Mouse (Mus musculus) CH12.LX (cell line): ENCODE data around the gene Mpdz. TPM values are rescaled to one million over a fixed set of nuclear protein-coding genes. Genes with fewer than 3 reads are reported as not detected.

Experiments used
- DNase-seq: peaks from one replicate; pipeline ENCODE4 v3.0.0-alpha.2; 2013; ENCODE audit errors: extremely low read depth
- H3K27ac ChIP-seq: 2 replicates; pipeline ENCODE4 v1.5.1; 2012; ENCODE audit warnings: low read depth, mild to moderate bottlenecking, control low read depth, moderate library complexity; ENCODE audit not compliant: insufficient read depth
- H3K27me3 ChIP-seq: replicated peaks from 2 replicates; pipeline ENCODE3; 2012; ENCODE audit warnings: inconsistent platforms
- H3K36me3 ChIP-seq, 2 experiments: replicated peaks in 1 of 2; 2 replicates each; pipeline versions ENCODE3 to v1.6.1; 2012; ENCODE audit warnings: inconsistent platforms in 1 of 2, low read length in 1 of 2, mild to moderate bottlenecking in 1 of 2, mixed read lengths in 1 of 2, moderate library complexity in 1 of 2; ENCODE audit not compliant: control insufficient read depth in 1 of 2, insufficient read depth in 1 of 2
- H3K4me1 ChIP-seq, 2 experiments: 2 replicates each; pipeline ENCODE4 v1.6.1; 2012; ENCODE audit warnings: inconsistent platforms in 1 of 2, moderate library complexity in 1 of 2; ENCODE audit not compliant: insufficient read depth in 2 of 2, control insufficient read depth in 1 of 2
- H3K4me2 ChIP-seq: 2 replicates; pipeline ENCODE4 v1.6.1; 2012; ENCODE audit warnings: low read depth, mild to moderate bottlenecking, control low read depth; ENCODE audit not compliant: poor library complexity, insufficient read depth, severe bottlenecking
- H3K4me3 ChIP-seq, 3 experiments: fragments of 150-350 bp in 1 of 3; sonication (generic) in 1 of 3; replicated peaks in 1 of 3; 2 replicates each; pipeline versions ENCODE3 to v1.5.1; 2011 to 2012; ENCODE audit warnings: low read depth in 2 of 3, low read length in 2 of 3, mild to moderate bottlenecking in 2 of 3, moderate library complexity in 2 of 3, control low read depth in 1 of 3, improper control_type of control experiment in 1 of 3, inconsistent platforms in 1 of 3, mixed read lengths in 1 of 3; ENCODE audit not compliant: poor library complexity in 1 of 3
- H3K79me2 ChIP-seq: replicated peaks from 2 replicates; pipeline ENCODE4 v1.6.1; 2012; ENCODE audit warnings: mild to moderate bottlenecking, moderate library complexity; ENCODE audit not compliant: control insufficient read depth, poor library complexity, insufficient read depth, severe bottlenecking; ENCODE audit errors: extremely low read depth
- H3K9ac ChIP-seq: 2 replicates; pipeline ENCODE4 v1.6.1; 2012; ENCODE audit warnings: low read depth, mild to moderate bottlenecking, control low read depth, moderate library complexity; ENCODE audit not compliant: insufficient read depth
- H3K9me3 ChIP-seq: replicated peaks from 2 replicates; pipeline ENCODE3; 2012; ENCODE audit warnings: low read length, inconsistent platforms, mixed read lengths
- BHLHE40 ChIP-seq: IDR thresholded peaks from 2 replicates; pipeline ENCODE4 v1.6.1; 2011; ENCODE audit warnings: mild to moderate bottlenecking, low read depth, low read length, improper control_type of control experiment
- CHD1 ChIP-seq: IDR thresholded peaks from 2 replicates; pipeline ENCODE4 v1.6.1; 2012; ENCODE audit warnings: low read depth, low read length, improper control_type of control experiment, inconsistent platforms
- CHD2 ChIP-seq: IDR thresholded peaks from 2 replicates; pipeline ENCODE4 v1.6.1; 2011; ENCODE audit warnings: low read length, improper control_type of control experiment
- CTCF ChIP-seq, 2 experiments: IDR thresholded peaks in 1 of 2; conservative IDR thresholded peaks in 1 of 2; 2 replicates each; pipeline ENCODE4 v1.5.1; 2011 to 2012; ENCODE audit warnings: low read depth in 2 of 2, low read length in 2 of 2, improper control_type of control experiment in 1 of 2, inconsistent platforms in 1 of 2, mild to moderate bottlenecking in 1 of 2, moderate library complexity in 1 of 2
- E2F4 ChIP-seq: IDR thresholded peaks from 2 replicates; pipeline ENCODE4 v1.6.1; 2011; ENCODE audit warnings: low read depth, low read length, improper control_type of control experiment; ENCODE audit not compliant: insufficient replicate concordance
- GABPA ChIP-seq: IDR thresholded peaks from 2 replicates; pipeline ENCODE4 v1.6.1; 2012; ENCODE audit warnings: low read depth, low read length, improper control_type of control experiment, inconsistent platforms; ENCODE audit not compliant: insufficient replicate concordance
- HCFC1 ChIP-seq: IDR thresholded peaks from 2 replicates; pipeline ENCODE4 v1.6.1; 2012; ENCODE audit warnings: low read depth, mild to moderate bottlenecking, inconsistent platforms, low read length, improper control_type of control experiment
- IRF4 ChIP-seq: IDR thresholded peaks from 2 replicates; pipeline ENCODE4 v1.6.1; 2014; ENCODE audit warnings: low read depth, mild to moderate bottlenecking, inconsistent platforms, low read length, improper control_type of control experiment
- JUN ChIP-seq: IDR thresholded peaks from 2 replicates; pipeline ENCODE4 v1.6.1; 2011; ENCODE audit warnings: low read depth, mild to moderate bottlenecking, low read length, improper control_type of control experiment, moderate library complexity; ENCODE audit not compliant: insufficient read depth
- JUND ChIP-seq: conservative IDR thresholded peaks from 2 replicates; pipeline ENCODE4 v1.6.1; 2011; ENCODE audit warnings: low read depth, low read length, improper control_type of control experiment
- KAT2A ChIP-seq: IDR thresholded peaks from 2 replicates; pipeline ENCODE4 v1.6.1; 2012; ENCODE audit warnings: low read length, improper control_type of control experiment, inconsistent platforms; ENCODE audit not compliant: insufficient replicate concordance
- MAFK ChIP-seq: IDR thresholded peaks from 2 replicates; pipeline ENCODE4 v1.6.1; 2011; ENCODE audit warnings: low read length, improper control_type of control experiment; ENCODE audit not compliant: insufficient replicate concordance
- MAX ChIP-seq: IDR thresholded peaks from 2 replicates; pipeline ENCODE4 v1.6.1; 2011; ENCODE audit warnings: low read length, improper control_type of control experiment
- MEF2A ChIP-seq: IDR thresholded peaks from 2 replicates; pipeline ENCODE4 v1.6.1; 2014; ENCODE audit warnings: low read depth, mild to moderate bottlenecking, inconsistent platforms, low read length, improper control_type of control experiment, borderline replicate concordance
- NELFE ChIP-seq: IDR thresholded peaks from 2 replicates; pipeline ENCODE4 v1.6.1; 2011; ENCODE audit warnings: low read depth, low read length, improper control_type of control experiment
- RAD21 ChIP-seq: IDR thresholded peaks from 2 replicates; pipeline ENCODE4 v1.6.1; 2011; ENCODE audit warnings: low read depth, mild to moderate bottlenecking, low read length, improper control_type of control experiment, moderate library complexity
- SIN3A ChIP-seq: IDR thresholded peaks from 2 replicates; pipeline ENCODE4 v1.6.1; 2012; ENCODE audit warnings: low read length, improper control_type of control experiment, inconsistent platforms
- TBP ChIP-seq: conservative IDR thresholded peaks from 2 replicates; pipeline ENCODE4 v1.6.1; 2011; ENCODE audit warnings: low read depth, low read length, improper control_type of control experiment
- UBTF ChIP-seq: IDR thresholded peaks from 2 replicates; pipeline ENCODE4 v1.6.1; 2012; ENCODE audit warnings: low read depth, mild to moderate bottlenecking, inconsistent platforms, low read length, improper control_type of control experiment, moderate library complexity
- ZC3H11A ChIP-seq: IDR thresholded peaks from 2 replicates; pipeline ENCODE4 v1.6.1; 2012; ENCODE audit warnings: low read depth, mild to moderate bottlenecking, inconsistent platforms, low read length, improper control_type of control experiment
- ZKSCAN1 ChIP-seq: IDR thresholded peaks from 2 replicates; pipeline ENCODE4 v1.6.1; 2012; ENCODE audit warnings: low read depth, inconsistent platforms, low read length, improper control_type of control experiment, borderline replicate concordance
- ZMIZ1 ChIP-seq: IDR thresholded peaks from 2 replicates; pipeline ENCODE4 v1.6.1; 2012; ENCODE audit warnings: low read depth, mild to moderate bottlenecking, inconsistent platforms, low read length, improper control_type of control experiment
- dilution Hi-C: fragments of 300-500 bp; cut with MboI; formaldehyde crosslinking; loops from 2 replicates; pipeline ENCODE4 v1.14.3; 2020; ENCODE audit warnings: low sequenced_read_pairs; ENCODE audit not compliant: extremely low pct_unique_long_range_greater_than_20kb, extremely low pct_ligation_motif_present
- in situ Hi-C: fragments of 300-500 bp; cut with MboI; formaldehyde crosslinking; loops from 3 replicates; pipeline ENCODE4 v1.14.3; 2019; ENCODE audit warnings: low sequenced_read_pairs, low pct_ligation_motif_present, low pct_unique_long_range_greater_than_20kb, mixed read lengths
- polyA plus RNA-seq: library from polyadenylated mRNA; unstranded; fragments of >175 nt; gene quantifications from 2 replicates; pipeline ENCODE4 v1.2.1, GENCODE M21; 2012; ENCODE audit warnings: low read depth; ENCODE audit not compliant: insufficient read length
- total RNA-seq, 2 experiments: library from RNA; depleted of rRNA; stranded (reverse); fragments of 300-350 nt in 1 of 2; fragments of >200 nt in 1 of 2; gene quantifications; 2 replicates each; pipeline ENCODE4 v1.2.3; 2012 to 2014

Mpdz gene
- total and polyA plus RNA-seq, 3 experiments = not detected

GRCm38 (mm10) chr4:81466821-81467220 lies 24.2 kb upstream of the Mpdz start:
- no peak for DNase-seq
- in situ Hi-C loops = no loop called here
- Histone ChIP-seq H3K4me2 (no peak overlapping the region), H3K4me1 (no peaks in the 10 kb centered on the region), H3K27ac (no peak overlapping the region), H3K79me2 (no peaks in the 10 kb centered on the region), H3K9me3 (no peaks in the 10 kb centered on the region), H3K27me3 (no peaks in the 10 kb centered on the region), H3K36me3 (no peaks in the 10 kb centered on the region), H3K9ac (no peak overlapping the region), H3K4me3 (no peak overlapping the region)
- dilution Hi-C loops = no loop called here
- TF ChIP-seq SIN3A (no peak), E2F4 (no peak), CHD2 (no peak), BHLHE40 (no peak), MAFK (no peak), MEF2A (no peak), NELFE (no peak), JUN (no peak), CHD1 (no peak), MAX (no peak)

- no peak for DNase-seq
- no peaks in the 10 kb centered on the region for H3K79me2 ChIP-seq
- no peak overlapping the region for H3K4me3 ChIP-seq
- H3K27me3 ChIP-seq = no peaks in the 10 kb centered on the region
- dilution Hi-C loops = no loop called here
- in situ Hi-C loops = no loop called here
- H3K36me3 ChIP-seq = no peaks in the 10 kb centered on the region
- no peak overlapping the region for H3K9ac ChIP-seq
- no peak overlapping the region for H3K27ac ChIP-seq
- TF ChIP-seq BHLHE40 (no peak), ZC3H11A (no peak), ZKSCAN1 (no peak), UBTF (no peak)
- H3K9me3 ChIP-seq = no peaks in the 10 kb centered on the region
- H3K4me2 ChIP-seq = no peak overlapping the region
- no peaks in the 10 kb centered on the region for H3K4me1 ChIP-seq
Observed at GRCm38 (mm10) chr4:81465172-81465571, 22.6 kb upstream of the Mpdz start.

DNA sequence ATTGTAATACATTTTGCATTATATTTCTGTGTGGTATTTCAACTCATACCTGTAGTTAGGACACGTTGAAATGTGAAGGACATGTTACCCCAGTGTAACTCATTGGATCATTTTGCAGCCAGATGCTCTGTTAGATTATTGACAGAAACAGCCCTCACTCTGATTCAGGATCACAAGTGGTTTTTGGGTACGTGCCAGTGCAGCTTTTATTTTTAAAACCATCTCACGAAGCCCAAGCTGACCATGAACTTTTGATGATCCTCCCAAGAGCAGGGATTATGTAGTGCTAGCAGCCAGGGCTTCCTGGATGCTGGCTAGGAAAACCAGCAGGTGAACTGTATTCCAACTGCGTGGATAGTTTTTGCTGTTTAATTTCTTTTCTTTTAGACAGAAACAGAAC lies 19.6 kb upstream of the Mpdz start:
- no peak overlapping the region for H3K9ac ChIP-seq
- no peaks in the 10 kb centered on the region for H3K9me3 ChIP-seq
- dilution Hi-C loops = no loop called here
- no peaks in the 10 kb centered on the region for H3K27me3 ChIP-seq
- DNase-seq = no peak
- TF ChIP-seq RAD21 (no peak), JUND (no peak), ZMIZ1 (no peak), GABPA (no peak), HCFC1 (no peak), TBP (no peak), CHD1 (no peak), KAT2A (no peak), CTCF (conservative IDR thresholded peaks at IDR 0.05 in 1 of 2, IDR thresholded peaks at IDR 0.05 in 1 of 2; ENCODE audit: low read depth in 2 of 2, low read length in 2 of 2) (no peak), IRF4 (no peak)
- TF ChIP-seq, all 38 proteins: peak for 0
- no peak overlapping the region for H3K27ac ChIP-seq
- no peaks in the 10 kb centered on the region for H3K36me3 ChIP-seq
- in situ Hi-C loops = no loop called here
- no peaks in the 10 kb centered on the region for H3K4me1 ChIP-seq
- H3K79me2 ChIP-seq = no peaks in the 10 kb centered on the region
- H3K4me2 ChIP-seq = no peak overlapping the region
- no peak overlapping the region for H3K4me3 ChIP-seq
